Mouse (Mus musculus): ENCODE measurements at regions not wholly inside any gene's neighbourhood (a gene's known extent, or its start where the extent isn't known, plus 50 kb on each side); places are given as distances from the start of the nearest gene placed in this dataset.

DNA sequence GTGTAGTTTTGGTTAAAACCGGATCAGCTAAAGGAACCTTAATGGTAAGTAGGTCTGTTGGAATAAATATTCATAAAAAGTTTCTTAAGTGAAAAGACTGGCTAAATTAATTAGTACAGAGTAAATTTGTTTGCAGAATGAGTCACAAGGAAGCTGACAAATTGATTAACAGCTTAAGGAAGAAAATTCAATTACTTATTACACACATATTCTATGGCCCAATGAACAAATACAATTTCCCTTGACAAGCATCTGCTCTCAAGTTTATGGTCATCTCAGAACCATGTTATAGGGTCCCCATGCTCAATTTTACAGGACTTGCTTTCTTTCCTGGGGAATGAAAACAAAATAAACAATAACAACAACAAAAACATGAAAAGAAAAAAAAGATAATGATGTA lies 231.4 kb upstream of the Frg1 start:
- no peak for DNase-seq

DNA sequence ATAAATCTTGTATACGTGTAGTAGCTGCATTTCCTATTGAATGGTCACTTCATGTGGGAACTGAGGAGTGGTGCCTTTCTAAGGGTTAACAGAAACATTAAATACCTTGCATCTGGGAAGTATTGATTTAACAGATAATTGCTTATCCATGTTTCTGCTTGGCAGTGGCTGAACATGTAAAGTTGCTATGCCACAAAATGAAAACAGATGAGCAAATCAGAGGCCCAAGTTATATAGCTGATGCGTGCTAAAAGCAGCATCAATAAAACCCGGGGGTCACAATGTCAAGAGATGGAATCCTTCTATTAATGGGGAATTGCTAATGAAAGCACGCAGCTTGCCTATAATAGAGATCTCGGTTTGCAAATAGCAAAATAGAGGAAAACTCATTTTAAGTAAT lies 227.8 kb upstream of the Frg1 start:
- DNase-seq = no peak

DNA sequence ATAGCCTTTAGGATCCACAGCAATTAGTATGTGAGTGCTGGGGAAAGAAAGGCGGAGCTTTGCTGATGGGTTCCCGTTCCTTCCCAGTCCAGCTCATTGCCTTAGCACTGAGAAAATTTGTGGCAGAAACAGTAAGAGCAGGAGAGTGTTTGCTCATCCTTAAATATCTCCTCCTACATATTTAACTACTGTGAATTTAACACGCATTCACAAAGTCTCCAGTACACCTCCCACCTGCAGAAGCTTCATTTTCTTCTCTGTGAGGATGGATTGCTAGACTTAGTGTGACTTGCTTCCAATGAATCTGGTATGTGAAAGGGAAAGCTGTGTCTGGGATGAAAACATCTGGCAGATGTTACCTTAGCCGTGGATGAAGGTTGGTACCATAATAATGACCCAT lies 207.0 kb upstream of the Frg1 start:
- DNase-seq = no peak

DNA sequence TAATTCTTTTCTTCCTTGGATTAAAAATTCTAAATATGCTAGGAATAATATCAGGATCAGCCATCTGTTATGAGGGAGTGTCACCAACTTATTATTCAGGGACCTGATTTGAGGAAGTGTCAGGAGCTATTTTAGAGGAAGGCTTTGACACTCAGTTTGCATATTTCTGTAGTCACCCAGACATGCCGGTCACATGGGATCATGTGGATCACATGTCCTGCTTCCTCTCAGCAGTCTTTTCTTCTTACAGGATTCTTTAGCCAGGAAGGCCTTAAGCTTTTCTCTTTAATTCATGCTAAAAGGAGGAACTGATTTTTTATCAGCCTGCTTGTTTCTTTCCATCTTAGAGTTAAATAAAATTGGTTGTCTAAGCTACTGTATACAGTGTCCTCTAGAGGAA lies 183.4 kb upstream of the Frg1 start:
- no peak for DNase-seq

DNA sequence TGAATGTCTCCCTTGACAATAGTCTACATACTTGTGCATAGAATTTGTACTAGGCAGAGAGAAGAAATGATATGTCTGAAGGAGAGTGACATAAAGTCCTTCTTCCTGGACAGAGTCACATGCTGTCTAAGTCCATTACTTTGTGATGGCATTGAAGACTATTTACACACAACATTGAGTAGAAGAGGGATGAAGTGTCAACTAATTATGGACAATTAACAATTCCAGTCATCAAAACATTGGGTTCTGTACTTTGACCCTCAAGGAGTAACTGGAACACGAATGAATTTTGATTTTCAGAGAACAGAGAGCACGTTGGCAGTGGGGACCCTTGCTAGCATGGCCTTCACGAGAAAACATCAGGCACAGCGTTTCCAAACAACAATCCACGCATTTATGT lies 177.6 kb upstream of the Frg1 start:
- DNase-seq = no peak

DNA sequence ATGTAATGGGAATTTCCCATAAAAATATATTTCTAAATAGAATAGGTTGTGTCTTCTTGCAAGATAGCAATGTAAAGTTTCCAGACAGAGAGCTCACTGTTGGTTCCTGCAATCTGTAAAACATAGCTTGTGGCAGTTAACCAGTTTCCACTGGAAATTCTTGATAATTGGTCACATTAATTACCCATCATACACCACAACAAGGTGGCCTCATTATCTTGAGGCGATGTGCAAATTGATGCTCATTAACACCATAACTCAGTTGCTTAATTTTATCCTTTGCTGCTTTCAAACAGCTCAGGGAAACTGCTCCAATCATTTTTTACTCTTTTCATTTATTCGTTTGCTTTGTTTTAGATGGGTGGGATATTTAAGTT lies 176.8 kb upstream of the Frg1 start:
- DNase-seq = no peak

DNA sequence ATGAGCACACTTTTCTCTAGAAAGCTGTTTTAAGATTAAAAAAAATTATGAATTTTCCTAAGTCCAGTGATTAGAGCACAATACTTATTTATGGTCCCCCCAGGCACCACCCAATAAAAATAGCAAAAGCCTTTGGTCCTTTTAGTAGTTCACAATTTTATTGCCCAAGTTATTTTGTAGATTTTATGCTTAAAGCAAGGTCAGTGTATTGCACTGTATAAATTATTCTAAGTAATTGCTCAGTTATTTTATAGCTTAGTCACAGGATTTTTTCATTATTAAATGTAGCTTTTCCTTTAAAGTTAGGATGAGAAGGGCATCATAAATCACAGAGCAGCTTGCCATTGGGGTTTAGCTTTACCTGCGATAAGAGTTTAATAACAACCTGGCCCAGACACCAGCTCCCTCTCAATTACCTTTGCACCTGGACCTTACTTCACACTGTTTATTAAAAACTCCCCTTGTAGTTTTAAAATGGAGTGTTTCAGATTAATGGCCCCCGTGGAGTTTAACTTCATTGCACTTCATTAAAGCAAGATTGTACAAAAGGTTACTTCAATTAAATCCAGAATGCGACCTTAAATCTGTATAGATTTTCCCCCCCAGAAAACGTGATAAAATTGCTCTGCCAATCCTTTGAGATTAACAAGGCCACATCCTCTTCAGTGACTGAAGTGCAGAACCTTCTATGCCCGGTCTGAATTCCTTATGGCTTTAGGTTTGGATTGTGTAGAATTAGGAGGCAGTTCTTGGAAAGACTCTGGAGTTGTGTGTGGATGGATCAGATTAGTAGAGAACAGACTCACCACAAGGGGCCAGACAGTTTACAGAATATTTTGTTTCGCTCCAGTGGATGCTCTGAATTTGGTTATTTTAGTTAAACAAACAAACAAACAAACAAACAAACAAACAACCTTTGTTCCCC lies 176.1 kb upstream of the Frg1 start:
- no peak for DNase-seq

DNA sequence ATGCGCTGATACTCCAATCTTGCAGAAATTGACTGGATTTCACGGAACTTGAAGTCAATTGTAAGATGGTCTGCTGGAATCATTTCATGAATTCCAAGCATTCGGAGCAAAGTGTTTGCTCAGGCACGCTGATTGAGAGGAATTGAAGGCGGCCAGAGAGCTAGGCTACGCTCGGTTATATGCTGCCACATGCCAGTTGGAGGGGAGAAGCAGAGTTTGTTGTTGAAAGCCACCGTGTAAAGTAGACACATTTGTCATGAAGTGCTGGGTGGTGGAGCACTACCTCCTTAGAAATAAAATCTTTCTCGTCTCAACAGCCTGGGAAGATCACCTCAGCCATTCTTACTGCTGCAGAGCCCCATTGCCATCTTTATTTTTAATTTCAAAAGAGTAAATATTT lies 175.3 kb upstream of the Frg1 start:
- DNase-seq = no peak

DNA sequence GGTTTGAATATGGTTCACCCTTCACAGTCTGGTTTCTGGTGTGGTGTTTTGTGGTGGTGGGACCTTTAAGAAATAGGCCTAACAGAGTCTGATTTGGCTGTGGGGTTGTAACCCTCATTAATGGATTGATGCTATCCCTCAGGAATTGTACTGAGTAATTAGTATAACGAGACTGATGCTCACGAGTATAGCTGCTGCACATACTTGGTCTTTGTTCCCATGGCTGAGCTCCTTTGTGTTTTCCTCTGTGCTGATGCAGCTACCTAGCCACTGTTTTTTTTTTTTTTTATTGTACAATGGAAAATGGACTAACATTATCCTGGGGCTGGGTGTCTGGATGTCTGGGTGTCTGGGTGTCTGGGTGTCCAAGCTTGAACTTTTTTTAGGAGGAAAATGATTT lies 171.3 kb upstream of the Frg1 start:
- no peak for DNase-seq

DNA sequence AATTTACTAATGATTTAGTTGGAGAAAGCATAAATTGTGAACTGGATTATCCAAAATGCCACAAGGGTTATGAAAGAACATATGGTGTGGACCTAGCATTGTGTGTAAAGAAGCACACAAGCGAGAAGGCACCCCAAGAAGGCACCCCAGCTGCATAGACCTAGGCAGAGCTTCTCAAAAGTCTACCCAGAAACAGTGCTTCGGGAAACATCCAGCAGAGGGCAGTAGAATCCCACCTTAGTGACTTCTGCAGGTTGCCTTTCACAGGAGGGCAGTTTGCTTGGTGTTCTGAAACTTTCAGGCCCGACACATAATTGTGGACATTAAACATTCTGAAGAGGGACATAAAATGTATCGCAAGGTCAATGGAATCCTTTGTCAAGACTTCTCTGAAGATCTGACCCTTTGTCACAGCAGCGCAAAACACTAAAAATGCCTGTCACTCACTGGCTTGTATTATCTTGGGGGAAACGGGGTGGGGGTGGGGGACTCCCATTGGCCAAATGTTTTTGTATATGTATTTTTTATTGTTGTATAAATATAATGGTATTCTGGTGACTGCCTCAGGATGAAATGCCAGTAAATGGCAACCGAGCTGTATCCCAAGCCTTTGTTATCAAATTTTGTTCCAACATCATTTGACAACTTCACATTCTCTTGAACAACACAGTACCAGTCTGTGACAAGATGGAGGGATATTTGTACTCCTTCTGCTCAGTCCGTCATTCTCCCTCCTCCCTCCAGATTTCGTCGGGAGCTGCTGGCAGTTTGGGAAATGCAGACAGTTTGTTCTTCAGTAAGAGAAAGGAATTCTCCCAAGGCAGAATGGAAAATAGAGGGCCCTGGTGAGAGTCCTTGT lies 156.4 kb upstream of the Frg1 start:
- DNase-seq = peak; percentile 92 to 94

DNA sequence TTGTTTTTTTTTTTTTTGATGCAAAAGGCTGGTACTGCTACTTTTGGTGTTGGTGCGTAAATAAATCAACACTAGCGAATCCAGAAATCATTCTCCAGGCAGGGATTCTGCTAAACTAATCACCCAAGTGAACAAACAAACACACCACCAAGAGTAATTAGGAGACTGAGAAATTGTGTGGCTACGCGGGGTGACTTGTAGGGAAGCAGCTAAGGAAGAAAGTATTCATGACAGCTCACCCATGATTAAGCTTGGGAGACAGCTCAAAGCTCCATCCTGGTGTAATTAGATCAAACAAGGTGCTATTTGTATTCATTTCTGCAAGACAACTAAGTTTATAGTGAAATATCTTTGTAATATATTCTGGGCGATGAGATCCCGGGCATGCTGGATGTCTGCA lies 153.7 kb upstream of the Frg1 start:
- DNase-seq = no peak

DNA sequence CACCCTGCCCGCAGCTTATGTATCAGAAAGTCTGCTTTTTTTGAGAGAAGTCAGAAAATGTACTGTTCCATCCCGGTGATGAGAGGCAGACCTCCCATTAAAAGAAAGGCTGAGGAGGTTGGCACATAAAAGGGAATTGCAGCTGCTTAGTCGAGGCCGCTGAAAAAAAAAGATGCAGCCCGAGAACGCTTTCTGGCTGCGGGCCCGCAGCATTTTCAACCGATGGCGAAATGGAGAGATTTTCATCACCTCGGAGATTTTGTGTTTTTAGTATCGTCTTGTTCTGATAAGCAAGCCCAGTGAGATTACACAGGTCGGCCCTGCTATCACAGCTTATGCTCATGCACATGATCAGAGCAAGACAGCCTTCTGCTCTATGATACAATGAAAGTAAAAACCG lies 145.1 kb upstream of the Frg1 start:
- DNase-seq = peak; percentile 31 to 47

DNA sequence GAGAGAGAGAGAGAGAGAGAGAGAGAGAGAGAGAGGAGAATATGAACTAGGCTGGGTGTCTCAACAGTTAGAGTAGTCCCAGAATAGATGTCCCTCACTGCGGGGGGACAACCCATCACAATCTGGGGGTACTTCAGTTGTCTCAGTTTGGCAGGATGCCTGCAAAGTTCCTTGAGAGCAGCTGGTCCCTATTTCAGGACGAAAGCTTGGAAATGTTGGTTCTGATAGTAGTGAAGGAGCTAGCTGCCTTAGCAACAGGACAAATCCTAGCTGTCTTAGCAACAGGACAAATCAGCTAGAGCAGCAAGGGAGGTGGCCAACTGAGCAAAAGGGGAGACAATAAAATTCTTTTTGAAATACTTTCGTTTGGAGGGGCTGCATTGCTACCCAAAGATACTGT lies 139.9 kb upstream of the Frg1 start:
- peak in 1 of 2 experiments; percentile 9 for DNase-seq

DNA sequence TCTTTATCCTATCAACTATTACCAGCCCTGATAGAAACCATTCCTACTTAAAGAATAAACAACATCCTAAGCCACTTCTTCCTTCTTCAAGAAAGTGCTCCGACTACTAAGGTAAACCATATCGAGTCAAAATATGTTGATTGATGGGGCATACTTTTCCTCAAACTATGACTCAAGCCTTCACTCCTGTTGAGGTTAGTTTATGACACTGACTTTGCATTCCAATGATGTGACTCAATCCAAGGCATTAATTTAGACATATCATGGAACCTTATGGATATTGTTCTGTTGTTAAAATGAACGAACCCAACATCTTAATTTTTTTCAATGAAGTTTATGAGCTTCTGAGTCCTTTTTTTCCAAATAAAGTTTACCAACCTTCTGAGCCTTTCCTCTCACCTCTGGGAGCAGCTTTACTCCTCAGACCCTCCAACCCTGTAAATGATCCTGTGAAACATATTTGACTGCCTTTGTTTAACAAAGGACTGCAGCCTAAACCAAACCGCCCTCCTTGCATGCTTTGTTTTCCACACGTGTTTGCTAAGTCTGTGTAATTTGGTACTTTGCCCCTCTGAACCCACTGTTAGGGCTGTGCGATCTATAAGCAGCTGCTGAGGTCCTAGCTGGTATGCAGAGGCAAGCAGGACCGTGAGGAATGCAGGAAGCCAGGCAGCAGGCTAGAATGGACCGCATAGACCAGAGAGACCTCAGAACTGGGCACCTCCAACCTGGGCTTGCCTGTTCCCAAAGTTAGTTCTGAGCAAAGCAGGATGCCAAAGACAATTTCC lies 136.1 kb upstream of the Frg1 start:
- no peak for DNase-seq

DNA sequence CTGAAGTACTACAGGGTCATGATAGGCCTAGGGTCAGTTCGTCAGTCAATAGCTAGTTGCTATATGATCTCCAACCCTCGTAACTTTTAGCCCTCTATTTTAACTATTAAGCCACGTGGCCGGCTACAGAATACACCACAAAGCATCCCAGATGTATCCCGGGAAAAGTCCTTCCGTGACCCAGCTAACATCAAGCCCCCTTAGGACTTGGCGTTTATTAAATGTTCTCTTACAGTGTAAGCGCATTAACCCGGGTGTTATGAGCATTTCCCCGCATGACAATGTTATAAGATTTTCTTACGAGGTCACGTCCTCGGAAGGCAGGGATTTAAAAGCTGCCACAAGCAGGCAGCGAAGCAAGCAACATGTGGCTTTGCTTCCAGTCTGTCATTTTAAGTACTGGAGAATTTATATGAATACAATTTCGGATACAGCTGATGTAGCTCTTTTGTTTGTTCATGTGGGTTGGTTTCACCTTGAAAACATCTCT lies 135.1 kb upstream of the Frg1 start:
- DNase-seq = no peak

DNA sequence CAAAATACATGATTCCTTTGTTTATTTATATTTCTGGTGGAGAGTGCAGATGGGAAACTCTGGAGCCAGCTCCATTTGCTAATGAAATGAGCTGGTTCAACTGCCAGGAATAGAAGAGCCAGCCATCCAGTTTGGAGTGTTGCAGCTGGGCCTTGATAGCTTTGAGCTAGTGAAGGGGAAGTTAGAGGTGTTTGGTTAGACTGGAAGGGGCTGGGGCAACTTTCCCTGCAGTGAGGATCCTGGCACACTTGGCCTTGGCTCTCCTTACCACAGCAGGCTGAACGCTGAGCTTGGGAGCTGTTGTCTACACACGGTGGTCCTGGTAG lies 133.2 kb upstream of the Frg1 start:
- DNase-seq = peak; percentile 72 to 84

DNA sequence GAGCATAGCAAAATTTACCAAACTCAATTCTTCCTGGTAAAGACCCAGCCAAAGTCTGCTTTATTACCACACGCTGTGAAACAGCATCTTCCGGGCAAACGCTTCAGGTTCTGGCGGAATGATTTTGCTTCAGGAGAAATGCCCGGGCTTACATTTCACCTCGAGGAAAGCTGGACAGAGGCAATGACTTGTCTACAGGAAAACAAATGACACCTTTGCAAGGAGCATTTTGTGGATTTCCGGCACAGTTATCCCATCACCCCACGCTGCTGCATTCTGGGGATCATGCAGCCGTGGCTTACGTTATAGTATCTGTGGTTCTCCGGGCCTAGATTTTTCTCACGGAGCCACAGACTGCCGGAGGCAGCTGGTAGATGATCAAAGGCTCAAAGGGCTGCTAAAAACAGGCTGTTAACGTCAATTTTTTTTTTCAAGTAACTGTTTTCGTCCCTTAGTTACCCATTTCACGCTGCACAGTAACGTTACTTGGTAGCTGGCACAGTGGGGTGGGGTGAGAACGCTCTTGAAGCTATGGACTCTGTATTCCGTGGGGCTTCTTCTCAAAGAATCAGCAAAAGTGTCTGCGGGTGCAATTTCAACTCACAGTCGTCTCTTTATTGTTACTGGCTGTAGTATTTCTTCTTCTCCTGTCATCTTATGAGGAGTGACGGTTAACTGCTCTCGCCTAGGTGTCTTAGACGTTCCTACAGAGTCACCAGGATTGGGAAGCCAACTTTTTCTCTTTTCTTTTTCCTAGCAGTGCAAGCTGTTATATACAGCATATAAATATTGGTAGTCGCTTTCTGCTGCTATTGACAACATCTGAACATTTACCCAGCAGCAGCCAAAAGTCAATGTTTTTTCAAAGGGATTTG lies 132.6 kb upstream of the Frg1 start:
- peak; percentile 52 to 56 for DNase-seq

DNA sequence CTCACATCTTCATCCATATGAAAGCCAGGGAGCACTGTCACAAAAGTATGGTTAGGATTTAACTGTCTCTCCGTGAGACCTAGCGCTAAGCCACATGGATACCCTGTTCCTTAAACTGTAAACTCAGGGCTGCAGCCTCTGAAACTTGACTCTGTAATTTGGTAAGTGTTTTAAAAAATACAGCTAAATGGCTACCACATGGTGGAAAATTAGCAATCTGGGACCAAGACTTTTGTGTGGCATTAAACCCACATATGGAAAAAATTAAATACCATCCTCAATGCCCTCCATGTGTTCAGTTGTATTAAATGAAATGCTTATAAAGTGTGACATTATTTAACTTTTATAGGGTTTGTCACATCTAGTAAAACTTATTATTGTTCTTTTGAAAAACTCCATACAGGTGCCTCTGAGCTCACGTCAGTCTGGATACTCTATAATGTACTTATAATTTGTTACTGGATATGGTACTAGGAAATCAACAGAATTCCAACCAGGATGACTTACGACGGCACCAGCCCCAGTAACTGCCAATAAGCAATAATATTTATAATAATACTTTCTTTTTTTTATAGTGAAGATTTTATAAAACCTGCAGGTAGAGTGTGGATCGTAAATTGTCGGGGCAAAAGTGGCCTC lies 131.0 kb upstream of the Frg1 start:
- DNase-seq = no peak

DNA sequence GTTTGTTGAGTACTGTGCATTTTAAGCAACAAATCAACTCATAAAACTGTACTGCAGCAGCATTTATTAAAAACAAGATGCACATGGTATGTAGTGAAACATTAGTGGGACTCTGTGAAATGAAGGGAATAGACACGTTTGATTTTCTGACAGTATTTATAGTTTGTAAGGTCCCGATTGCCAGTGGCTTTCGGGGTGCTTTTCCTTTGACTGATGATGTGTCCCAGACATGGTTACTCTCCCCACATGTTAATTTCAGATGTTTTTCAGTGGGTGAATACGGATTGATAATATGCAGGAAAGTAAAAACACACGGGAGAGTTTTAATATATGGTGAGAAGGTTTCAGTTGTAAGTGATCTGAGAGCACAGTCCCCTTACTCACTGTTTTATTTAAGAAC lies 115.3 kb upstream of the Frg1 start:
- DNase-seq = no peak

DNA sequence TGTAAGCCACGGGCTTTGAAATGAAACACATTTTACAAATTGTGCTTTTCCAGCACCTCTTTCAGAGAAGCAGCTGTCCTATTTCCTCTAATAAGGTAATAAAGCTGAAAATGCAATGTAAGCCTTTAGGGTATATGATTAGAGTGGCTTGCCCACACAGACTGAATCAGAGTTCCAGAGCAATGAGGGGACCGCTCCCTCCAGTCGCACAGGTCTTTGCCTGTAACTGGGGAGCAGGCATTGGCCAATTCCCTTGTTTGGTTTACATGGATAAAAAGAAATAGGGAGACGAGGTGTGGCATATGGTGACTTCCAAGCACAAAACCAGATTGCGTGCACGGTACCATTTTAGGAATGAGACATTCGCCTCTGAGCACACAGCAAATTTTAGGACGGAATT lies 112.7 kb upstream of the Frg1 start:
- DNase-seq = no peak

DNA sequence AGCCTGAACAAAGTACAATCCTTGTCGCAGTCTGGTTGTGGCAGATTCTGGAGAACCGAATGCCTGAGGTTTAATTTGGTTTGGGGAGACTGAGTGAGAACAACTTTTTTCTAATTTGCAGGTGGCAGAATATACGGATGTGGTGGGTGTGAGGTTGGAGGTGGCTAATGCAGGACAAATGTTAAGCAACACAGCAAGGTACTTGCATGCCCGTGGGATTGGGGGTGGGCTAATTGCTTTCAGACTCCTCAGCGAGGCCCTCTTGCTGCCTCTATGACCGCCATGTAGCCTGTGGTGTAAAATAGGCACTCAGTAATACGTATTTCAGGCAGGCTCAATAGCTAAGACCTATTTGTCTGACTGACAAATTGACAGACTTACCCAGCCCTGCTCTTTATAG lies 109.4 kb upstream of the Frg1 start:
- DNase-seq = no peak

DNA sequence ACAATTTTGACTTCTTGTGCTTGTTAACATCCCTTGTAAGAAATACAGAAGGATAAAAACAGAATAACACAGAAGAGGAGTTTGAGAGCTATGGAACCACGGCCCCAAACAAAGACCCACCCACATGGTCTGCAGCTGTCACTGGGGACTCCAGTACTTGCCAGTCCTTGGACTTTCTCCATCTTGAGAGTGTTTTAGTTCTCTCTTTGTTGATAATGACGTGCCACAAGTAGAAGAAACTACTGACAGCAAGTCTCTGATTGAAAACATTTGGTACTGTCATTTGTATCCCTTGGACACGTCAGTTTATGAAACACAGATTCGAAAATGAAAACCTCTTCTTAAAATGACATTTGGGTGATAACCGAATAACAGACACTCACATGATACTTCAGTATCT lies 68.3 kb upstream of the Frg1 start:
- no peak for DNase-seq
